In genomic region chr3:108070295-108071293, GRCm38 (mm10) we compare ENCODE assay signal across 8 mouse cellular contexts. TPM values are rescaled to one million over a fixed set of nuclear protein-coding genes. Genes with fewer than 3 reads are reported as not detected.
DNase-seq lines count a peak whose midpoint lies in the region; ATAC-seq and TF ChIP-seq lines count a peak whose summit lies in the region.

No protein-coding gene starts in this region.

- WGBS in embryonic facial prominence, embryonic 11.5 days: 66% methylated on average over 10 of the region's 10 CpGs
- WGBS in intestine, postnatal 0 days: 55% methylated on average over 10 of the region's 10 CpGs
- WGBS in liver, embryonic 11.5 days: 60% methylated on average over 10 of the region's 10 CpGs

- H3K4me3 ChIP-seq in testis, adult 2 months (ENCODE audit: control insufficient read depth, low read depth, low read length): no peak overlapping the region
- no peak overlapping the region for H3K4me3 ChIP-seq in embryonic facial prominence, embryonic 11.5 days (ENCODE audit: low read depth, low read length)
- peak overlapping the region; percentile 20 for H3K4me3 ChIP-seq in intestine, postnatal 0 days (ENCODE audit: low read depth, low read length)
- no peak overlapping the region for H3K4me3 ChIP-seq in liver, embryonic 11.5 days (ENCODE audit: low read depth, low read length)

- ATAC-seq in embryonic facial prominence, embryonic 11.5 days (replicated peaks; ENCODE audit: insufficient number of reproducible peaks, low FRiP score, low TSS enrichment, low read depth): 0 out of 2 replicates have a peak, but pooled peaks have one; percentile 41
- peak; percentile 29; the same call in 1 of the 2 replicates for ATAC-seq in intestine, postnatal 0 days
- ATAC-seq in liver, embryonic 11.5 days (replicated peaks; ENCODE audit: low FRiP score): peak; percentile 52; the same call in 1 of the 2 replicates

- TF ChIP-seq CTCF in testis, adult 2 months (IDR thresholded peaks at IDR 0.05; ENCODE audit: control insufficient read depth, insufficient read depth, insufficient replicate concordance, low read depth, low read length): peak; percentile 83
- peak; percentile 94 for TF ChIP-seq CTCF in intestine, postnatal 0 days (IDR thresholded peaks at IDR 0.05; ENCODE audit: low read depth)

- no peak overlapping the region for H3K9ac ChIP-seq in embryonic facial prominence, embryonic 11.5 days (replicated peaks; ENCODE audit: low read length)
- no peak overlapping the region for H3K9ac ChIP-seq in intestine, postnatal 0 days (ENCODE audit: low read depth, low read length)
- no peak overlapping the region for H3K9ac ChIP-seq in liver, embryonic 11.5 days (ENCODE audit: low read depth, low read length)

- no peak for TF ChIP-seq POLR2A in testis, adult 2 months (IDR thresholded peaks at IDR 0.05; ENCODE audit: control insufficient read depth, low read depth, low read length)

- H3K27ac ChIP-seq in testis, adult 2 months (ENCODE audit: control insufficient read depth, insufficient read depth, low read depth, low read length): no peak overlapping the region
- H3K27ac ChIP-seq in embryonic facial prominence, embryonic 11.5 days (replicated peaks; ENCODE audit: low read depth, low read length): no peak overlapping the region
- no peak overlapping the region for H3K27ac ChIP-seq in intestine, postnatal 0 days (ENCODE audit: low read depth, low read length)
- H3K27ac ChIP-seq in liver, embryonic 11.5 days (ENCODE audit: low read depth, low read length): no peak overlapping the region; the same call in 1 of the 2 replicates

- no peaks in the 10 kb centered on the region for H3K36me3 ChIP-seq in testis, adult 2 months (ENCODE audit: control insufficient read depth, insufficient read depth, low read length)
- H3K36me3 ChIP-seq in embryonic facial prominence, embryonic 11.5 days (replicated peaks; ENCODE audit: control insufficient read depth, insufficient read depth, low read depth, low read length): peaks cover 3% of the 10 kb centered on the region; the same call in 1 of the 2 replicates
- peaks cover 19% of the 10 kb centered on the region for H3K36me3 ChIP-seq in intestine, postnatal 0 days (ENCODE audit: control insufficient read depth, insufficient read depth)
- H3K36me3 ChIP-seq in liver, embryonic 11.5 days (ENCODE audit: control insufficient read depth, insufficient read depth, low read length): peaks cover 17% of the 10 kb centered on the region

- no peak for DNase-seq in testis, postnatal 14 days (ENCODE audit: low spot score)
- DNase-seq in adrenal gland, postnatal 10 days: peak; percentile 89
- DNase-seq in embryonic facial prominence, embryonic 11.5 days (ENCODE audit: low spot score): peak; percentile 38
- DNase-seq in liver, embryonic 11.5 days (ENCODE audit: low spot score): peak; percentile 74
- DNase-seq in retina, embryonic 14.5 days (ENCODE audit: low spot score): peak; percentile 79
- peak; percentile 63 for DNase-seq in urinary bladder, postnatal 25 days (ENCODE audit: low spot score)

- H3K4me1 ChIP-seq in testis, adult 2 months (ENCODE audit: control insufficient read depth, insufficient read depth, low read length): no peaks in the 10 kb centered on the region; the same call in 1 of the 2 replicates
- H3K4me1 ChIP-seq in embryonic facial prominence, embryonic 11.5 days (ENCODE audit: control insufficient read depth, insufficient read depth, low read length): no peaks in the 10 kb centered on the region
- H3K4me1 ChIP-seq in intestine, postnatal 0 days (replicated peaks; ENCODE audit: control insufficient read depth, insufficient read depth, low read length): no peaks in the 10 kb centered on the region
- peaks cover 15% of the 10 kb centered on the region for H3K4me1 ChIP-seq in liver, embryonic 11.5 days (replicated peaks; ENCODE audit: control insufficient read depth, insufficient read depth, low read length)

- no peaks in the 10 kb centered on the region for H3K9me3 ChIP-seq in embryonic facial prominence, embryonic 11.5 days (replicated peaks; ENCODE audit: control insufficient read depth, low read length)
- H3K9me3 ChIP-seq in intestine, postnatal 0 days (ENCODE audit: control insufficient read depth): no peaks in the 10 kb centered on the region
- H3K9me3 ChIP-seq in liver, embryonic 11.5 days (ENCODE audit: control insufficient read depth, low read length): no peaks in the 10 kb centered on the region

- no peaks in the 10 kb centered on the region for H3K27me3 ChIP-seq in testis, adult 2 months (ENCODE audit: control insufficient read depth, insufficient read depth, low read length)
- no peaks in the 10 kb centered on the region for H3K27me3 ChIP-seq in embryonic facial prominence, embryonic 11.5 days (ENCODE audit: control insufficient read depth, insufficient read depth, low read length)
- no peaks in the 10 kb centered on the region for H3K27me3 ChIP-seq in intestine, postnatal 0 days (replicated peaks; ENCODE audit: control insufficient read depth, insufficient read depth, low read length)
- H3K27me3 ChIP-seq in liver, embryonic 11.5 days (replicated peaks; ENCODE audit: control insufficient read depth, insufficient read depth, low read length): no peaks in the 10 kb centered on the region

- H3K4me2 ChIP-seq in embryonic facial prominence, embryonic 11.5 days (ENCODE audit: low read depth, low read length): no peak overlapping the region
- H3K4me2 ChIP-seq in intestine, postnatal 0 days (replicated peaks; ENCODE audit: low read depth): peak overlapping the region; percentile 59
- H3K4me2 ChIP-seq in liver, embryonic 11.5 days: no peak overlapping the region

RNA-seq across cellular contexts. Expression of gene Ampd2, which starts 15.9 kb away (rescaled TPM):
- polyA plus RNA-seq in testis, adult 2 months (2012; rRNA removed): 15.0 and 16.6 TPM in 2 replicates
- 10 to 100 TPM; 79.3 to 92.2 TPM for total RNA-seq in adrenal gland, postnatal 10 days (2021)
- 30.3 and 31.3 TPM in 2 replicates for polyA plus RNA-seq in embryonic facial prominence, embryonic 11.5 days (2014; fragmentation: Nextera tagmentation; extraction: Ambion mirVana)
- 17.6 and 18.2 TPM in 2 replicates for polyA plus RNA-seq in intestine, postnatal 0 days (2015; fragmentation: Nextera tagmentation; extraction: Ambion mirVana)
- 119 and 123 TPM in 2 replicates for polyA plus RNA-seq in liver, embryonic 11.5 days (2014; fragmentation: Nextera tagmentation; extraction: Ambion mirVana)

RNA-seq across cellular contexts. Expression of gene Gnat2, which starts 22.0 kb away (rescaled TPM):
- 0.40 and 0.71 TPM in 2 replicates for polyA plus RNA-seq in testis, adult 2 months (2012; rRNA removed)
- total RNA-seq in adrenal gland, postnatal 10 days (2021): 1 to 10 TPM; 6.6 to 6.8 TPM
- 0.63 and 0.93 TPM in 2 replicates for polyA plus RNA-seq in embryonic facial prominence, embryonic 11.5 days (2014; fragmentation: Nextera tagmentation; extraction: Ambion mirVana)
- 0.43 and 0.80 TPM in 2 replicates for polyA plus RNA-seq in intestine, postnatal 0 days (2015; fragmentation: Nextera tagmentation; extraction: Ambion mirVana)
- polyA plus RNA-seq in liver, embryonic 11.5 days (2014; fragmentation: Nextera tagmentation; extraction: Ambion mirVana): 4.2 and 5.4 TPM in 2 replicates

RNA-seq across cellular contexts. Expression of gene Gstm4, which starts 25.9 kb away (rescaled TPM):
- polyA plus RNA-seq in testis, adult 2 months (2012; rRNA removed): 18.9 and 20.7 TPM in 2 replicates
- total RNA-seq in adrenal gland, postnatal 10 days (2021): 10 to 100 TPM; 12.8 to 13.3 TPM
- polyA plus RNA-seq in embryonic facial prominence, embryonic 11.5 days (2014; fragmentation: Nextera tagmentation; extraction: Ambion mirVana): 14.6 and 15.9 TPM in 2 replicates
- 28.4 and 30.5 TPM in 2 replicates for polyA plus RNA-seq in intestine, postnatal 0 days (2015; fragmentation: Nextera tagmentation; extraction: Ambion mirVana)
- polyA plus RNA-seq in liver, embryonic 11.5 days (2014; fragmentation: Nextera tagmentation; extraction: Ambion mirVana): 21.2 and 22.8 TPM in 2 replicates

RNA-seq across cellular contexts. Expression of gene Gstm1, which starts 52.8 kb away (rescaled TPM):
- 547 and 702 TPM in 2 replicates for polyA plus RNA-seq in testis, adult 2 months (2012; rRNA removed)
- 100 to 1,000 TPM; 131 to 144 TPM for total RNA-seq in adrenal gland, postnatal 10 days (2021)
- 33.9 and 36.6 TPM in 2 replicates for polyA plus RNA-seq in embryonic facial prominence, embryonic 11.5 days (2014; fragmentation: Nextera tagmentation; extraction: Ambion mirVana)
- polyA plus RNA-seq in intestine, postnatal 0 days (2015; fragmentation: Nextera tagmentation; extraction: Ambion mirVana): 92.7 and 96.3 TPM in 2 replicates
- 244 and 267 TPM in 2 replicates for polyA plus RNA-seq in liver, embryonic 11.5 days (2014; fragmentation: Nextera tagmentation; extraction: Ambion mirVana)
